14 mouse cellular contexts compared by ENCODE assay signal in the genomic region with DNA sequence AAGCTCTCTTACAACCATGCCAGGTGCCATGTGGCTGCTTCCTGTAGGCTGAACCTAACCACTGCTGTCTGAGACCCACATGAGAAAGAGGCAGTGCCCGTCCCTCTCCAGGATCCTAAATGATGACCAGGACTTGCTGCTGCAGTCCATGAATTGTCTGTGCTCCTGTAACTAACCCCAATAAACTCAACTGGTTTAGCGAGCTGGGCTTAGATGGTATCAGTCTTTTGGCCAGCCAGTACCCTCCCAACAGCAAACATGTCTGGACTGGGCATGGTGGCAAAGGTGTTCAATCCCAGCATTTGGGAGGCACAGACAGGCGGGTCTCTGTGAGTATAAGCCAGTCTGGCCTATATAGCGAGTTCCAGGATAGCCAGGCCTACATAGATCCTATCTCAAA.
"Had no signal": no experiment of that assay in that cellular context is flagged by ENCODE, and none has a peak within 500 bp of the region (broad histone marks: within the 10 kb centered on the region; RNA-seq: fewer than 3 reads in every experiment).

No protein-coding gene starts in this region.

- DNase-seq: kidney, postnatal 4 days; left cerebral cortex, postnatal 4 days; lung, adult 18-20 months; right cerebral cortex, adult 18-20 months; right cerebral cortex, postnatal 25 days had no signal

- ATAC-seq: hindbrain, embryonic 16.5 days; inflammation-experienced regulatory T-cells, adult 6 months; intestine, postnatal 0 days; midbrain, embryonic 16.5 days had no signal

- H3K27me3 ChIP-seq: limb, embryonic 13.5 days; midbrain, embryonic 12.5 days; neural tube, embryonic 15.5 days had no signal

- H3K9me3 ChIP-seq: neural tube, embryonic 15.5 days had no signal

- H3K9ac ChIP-seq: limb, embryonic 13.5 days; midbrain, embryonic 12.5 days; neural tube, embryonic 15.5 days had no signal

- H3K27ac ChIP-seq: layer of hippocampus, adult 2 months; limb, embryonic 13.5 days; midbrain, embryonic 12.5 days; neural tube, embryonic 15.5 days; stomach, postnatal 0 days had no signal

- H3K4me2 ChIP-seq: limb, embryonic 13.5 days; midbrain, embryonic 12.5 days; neural tube, embryonic 15.5 days had no signal

- H3K4me3 ChIP-seq: layer of hippocampus, adult 2 months; limb, embryonic 13.5 days; midbrain, embryonic 12.5 days; neural tube, embryonic 15.5 days had no signal

- H3K36me3 ChIP-seq: midbrain, embryonic 12.5 days; neural tube, embryonic 15.5 days had no signal
